Mouse (Mus musculus) limb, embryonic 11.5 days (tissue): ENCODE measurements around the gene Tenm3. TPM values are rescaled to one million over a fixed set of nuclear protein-coding genes. Genes with fewer than 3 reads are reported as not detected.
A peak's percentile ranks its signal among the peaks of the same experiment; 100 is the strongest.

ENCODE experiments used
- ATAC-seq: fragments of 200-750 bp; cut with Nextera tagmentation; 2 replicates; pipeline ENCODE4 v1.8.0; 2017; ENCODE audit warnings: low read depth; ENCODE audit not compliant: insufficient number of reproducible peaks, low FRiP score, low TSS enrichment
- DNase-seq: peaks from one replicate; pipeline ENCODE4 v3.0.0-alpha.2; 2015; ENCODE audit warnings: low spot score
- H3K27ac ChIP-seq: fragments of 300-500 bp; sonication (generic); replicated peaks from 2 replicates; pipeline ENCODE4 v1.5.1; 2014; ENCODE audit warnings: low read depth, mild to moderate bottlenecking, low read length
- H3K27me3 ChIP-seq: fragments of 300-500 bp; sonication (generic); 2 replicates; pipeline ENCODE4 v1.6.1; 2014; ENCODE audit warnings: mild to moderate bottlenecking, low read length, mixed read lengths; ENCODE audit not compliant: control insufficient read depth, insufficient read depth
- H3K36me3 ChIP-seq: fragments of 300-500 bp; sonication (generic); 2 replicates; pipeline ENCODE4 v1.6.1; 2014; ENCODE audit warnings: mild to moderate bottlenecking, low read length, moderate library complexity, mixed read lengths; ENCODE audit not compliant: control insufficient read depth, insufficient read depth
- H3K4me1 ChIP-seq: fragments of 300-500 bp; sonication (generic); 2 replicates; pipeline ENCODE4 v1.6.1; 2014; ENCODE audit warnings: low read length, mixed read lengths; ENCODE audit not compliant: control insufficient read depth, insufficient read depth
- H3K4me2 ChIP-seq: fragments of 300-500 bp; sonication (generic); 2 replicates; pipeline ENCODE4 v1.6.1; 2014; ENCODE audit warnings: low read depth, mild to moderate bottlenecking, moderate library complexity; ENCODE audit not compliant: severe bottlenecking
- H3K4me3 ChIP-seq: fragments of 300-500 bp; sonication (generic); 2 replicates; pipeline ENCODE4 v1.5.1; 2014; ENCODE audit warnings: low read depth, low read length
- H3K9ac ChIP-seq: fragments of 300-500 bp; sonication (generic); 2 replicates; pipeline ENCODE4 v1.6.1; 2014; ENCODE audit warnings: mild to moderate bottlenecking, low read length
- H3K9me3 ChIP-seq: fragments of 300-500 bp; sonication (generic); 2 replicates; pipeline ENCODE4 v1.6.1; 2016; ENCODE audit warnings: low read length; ENCODE audit not compliant: control insufficient read depth
- WGBS: fragments of 180-500 bp; shearing (Covaris S2); extraction: QIAGEN DNeasy Blood & Tissue Kit; methylation state at CpG from one replicate; pipeline ENCODE4 v1.1.7; 2014; 5-methylcytosine and 5-hydroxymethylcytosine counted together
- polyA plus RNA-seq: library from polyadenylated mRNA; unstranded; fragments of >200 nt; fragmentation: Nextera tagmentation; extraction: Ambion mirVana; gene quantifications from 2 replicates; pipeline ENCODE4 v1.2.1, GENCODE M21; 2014

Tenm3 gene
- polyA plus RNA-seq, 1 experiment from 2014 or later, result 52.1 TPM

GRCm38 (mm10) chr8:48240917-48241531, 602.7 kb downstream of the Tenm3 start:
- no peak overlapping the region for H3K27ac ChIP-seq
- H3K4me3 ChIP-seq, result no peak overlapping the region
- DNase-seq, result no peak
- H3K9ac ChIP-seq, result no peak overlapping the region
- 81% methylated on average over 6 of the region's 6 CpGs for WGBS
- no peak for ATAC-seq
- H3K9me3 ChIP-seq, result no peaks in the 10 kb centered on the region; the same call in 1 of the 2 replicates
- H3K36me3 ChIP-seq, result peaks cover 11% of the 10 kb centered on the region; the same call in 1 of the 2 replicates
- no peaks in the 10 kb centered on the region for H3K27me3 ChIP-seq
- 0 out of 2 replicates have a peak, but pooled peaks cover 5% of the 10 kb centered on the region for H3K4me1 ChIP-seq
- H3K4me2 ChIP-seq, result no peak overlapping the region

- Histone ChIP-seq H3K36me3 (peaks cover 19% of the 10 kb centered on the region; the same call in 1 of the 2 replicates), H3K27me3 (no peaks in the 10 kb centered on the region), H3K9me3 (peaks cover 2% of the 10 kb centered on the region; the same call in 1 of the 2 replicates), H3K4me3 (no peak overlapping the region), H3K4me1 (peaks cover 7% of the 10 kb centered on the region), H3K9ac (no peak overlapping the region), H3K27ac (no peak overlapping the region), H3K4me2 (no peak overlapping the region)
- DNase-seq (no peak), ATAC-seq (no peak)
- 93% methylated on average over 5 of the region's 5 CpGs for WGBS
Measured at GRCm38 (mm10) chr8:48236968-48237367, 606.8 kb downstream of the Tenm3 start.

DNA sequence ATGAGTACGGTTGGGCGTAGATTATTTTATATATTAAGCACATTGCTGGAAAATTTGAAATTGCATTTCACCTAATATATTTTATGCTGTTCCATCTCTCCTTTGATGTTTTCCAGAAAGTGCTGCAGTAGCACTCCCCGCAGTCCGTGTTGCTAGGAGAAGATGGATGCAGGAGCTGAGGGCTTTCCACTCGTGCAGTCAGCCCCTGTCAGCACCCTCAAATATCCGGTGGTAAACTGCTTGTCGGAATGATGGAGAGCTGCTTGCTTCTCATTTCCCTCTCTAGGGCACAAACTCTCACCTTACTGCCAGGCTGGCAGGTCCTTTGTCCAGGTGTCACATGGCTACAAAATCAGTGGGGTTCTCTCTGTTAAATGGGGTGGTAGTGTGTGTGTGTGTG, 610.8 kb downstream of the Tenm3 start:
- 57% methylated on average over 7 of the region's 7 CpGs for WGBS

DNA sequence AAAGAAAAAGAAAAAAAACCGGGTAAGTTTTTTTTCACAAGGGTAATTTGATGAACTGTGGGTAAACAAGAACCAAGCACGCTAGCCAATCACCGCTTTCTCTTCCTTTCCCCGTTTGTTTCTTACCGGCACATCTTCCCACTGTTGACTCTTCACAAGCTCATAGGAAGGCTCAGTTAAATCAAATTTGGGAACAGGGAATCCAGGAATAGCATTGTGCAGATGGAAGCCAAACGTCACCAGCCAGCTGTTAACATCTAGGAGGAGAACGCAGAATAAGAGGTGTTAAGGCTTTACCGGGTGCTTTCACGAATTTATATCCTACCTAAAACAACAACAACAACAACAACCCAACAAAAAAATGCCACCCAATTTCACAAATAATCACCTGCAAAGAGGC, 611.9 kb downstream of the Tenm3 start:
- DNase-seq (no peak), ATAC-seq (no peak)
- H3K9me3 ChIP-seq, result peaks cover 7% of the 10 kb centered on the region; the same call in 1 of the 2 replicates
- no peak overlapping the region; the same call in 1 of the 2 replicates for H3K27ac ChIP-seq
- H3K4me2 ChIP-seq, result no peak overlapping the region
- H3K9ac ChIP-seq, result no peak overlapping the region
- H3K27me3 ChIP-seq, result no peaks in the 10 kb centered on the region
- peaks cover 27% of the 10 kb centered on the region for H3K36me3 ChIP-seq
- H3K4me1 ChIP-seq, result peaks cover 12% of the 10 kb centered on the region
- 47% methylated on average over 9 of the region's 9 CpGs for WGBS
- no peak overlapping the region for H3K4me3 ChIP-seq

More for the DNA sequence above, 610.8 kb downstream of the Tenm3 start:
- Histone ChIP-seq H3K36me3 (peaks cover 27% of the 10 kb centered on the region), H3K9me3 (peaks cover 7% of the 10 kb centered on the region; the same call in 1 of the 2 replicates), H3K27me3 (no peaks in the 10 kb centered on the region), H3K4me2 (no peak overlapping the region), H3K4me3 (no peak overlapping the region), H3K4me1 (peaks cover 12% of the 10 kb centered on the region), H3K27ac (no peak overlapping the region), H3K9ac (no peak overlapping the region)
- DNase-seq, result peak; percentile 61
- ATAC-seq, result peak; percentile 44; the same call in 1 of the 2 replicates

DNA sequence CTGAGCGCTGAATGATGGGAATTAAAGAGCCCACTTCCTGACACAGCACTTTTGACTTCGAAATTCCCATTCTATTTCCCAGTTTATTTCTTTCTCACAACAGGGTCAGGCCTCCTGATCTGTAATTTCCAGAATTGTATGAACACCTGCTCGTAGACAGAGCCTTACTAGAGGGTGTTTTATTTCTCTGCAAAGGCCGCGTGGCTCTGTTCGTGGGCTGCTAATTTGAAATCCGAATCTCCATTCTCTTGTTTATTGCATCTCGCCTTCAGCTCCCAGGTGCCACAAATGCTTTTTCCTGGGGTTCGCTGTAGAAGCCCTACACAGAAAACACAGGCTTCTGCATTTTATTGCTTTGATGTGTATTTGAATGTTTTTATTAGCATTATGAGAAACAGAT, 612.4 kb downstream of the Tenm3 start:
- Histone ChIP-seq H3K9ac (no peak overlapping the region), H3K9me3 (peaks cover 7% of the 10 kb centered on the region; the same call in 1 of the 2 replicates), H3K4me2 (no peak overlapping the region), H3K4me1 (peaks cover 12% of the 10 kb centered on the region), H3K27ac (no peak overlapping the region), H3K36me3 (peaks cover 22% of the 10 kb centered on the region), H3K4me3 (no peak overlapping the region), H3K27me3 (no peaks in the 10 kb centered on the region)
- 19% methylated on average over 9 of the region's 9 CpGs for WGBS
- ATAC-seq, result no peak
- peak; percentile 56 for DNase-seq

DNA sequence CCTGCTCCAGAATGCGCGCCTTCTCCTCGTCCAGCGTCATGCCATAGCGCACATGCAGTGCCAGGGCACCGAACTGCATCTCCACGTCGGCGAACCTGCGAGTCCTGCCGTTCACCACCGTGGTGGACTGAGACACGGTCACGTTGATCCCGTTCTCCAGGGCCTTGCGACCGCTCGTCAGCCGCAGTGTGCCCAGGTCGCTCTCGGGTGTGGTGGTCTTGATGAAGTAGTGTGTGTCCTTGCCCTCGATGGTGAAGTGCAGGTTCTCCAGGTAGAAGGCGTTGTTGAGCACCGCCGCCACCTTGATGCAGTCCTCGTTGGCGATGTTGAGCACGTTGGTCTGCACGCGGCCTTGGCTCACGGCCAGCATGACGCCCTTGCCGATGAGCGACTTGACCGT, 615.1 kb downstream of the Tenm3 start:
- 97% methylated on average over 35 of the region's 35 CpGs for WGBS
- H3K4me3 ChIP-seq, result no peak overlapping the region
- H3K36me3 ChIP-seq, result peaks cover 10% of the 10 kb centered on the region
- H3K4me1 ChIP-seq, result peaks cover 14% of the 10 kb centered on the region
- H3K4me2 ChIP-seq, result no peak overlapping the region
- ATAC-seq, result no peak
- H3K27me3 ChIP-seq, result no peaks in the 10 kb centered on the region
- peaks cover 4% of the 10 kb centered on the region; the same call in 1 of the 2 replicates for H3K9me3 ChIP-seq
- no peak for DNase-seq
- H3K27ac ChIP-seq, result no peak overlapping the region
- H3K9ac ChIP-seq, result no peak overlapping the region

- ATAC-seq, result no peak
- peaks cover 10% of the 10 kb centered on the region for H3K36me3 ChIP-seq
- H3K4me3 ChIP-seq, result no peak overlapping the region
- peaks cover 4% of the 10 kb centered on the region; the same call in 1 of the 2 replicates for H3K9me3 ChIP-seq
- H3K4me1 ChIP-seq, result peaks cover 17% of the 10 kb centered on the region
- WGBS, result 53% methylated on average over 11 of the region's 11 CpGs
- H3K27ac ChIP-seq, result no peak overlapping the region
- no peak overlapping the region for H3K4me2 ChIP-seq
- no peak for DNase-seq
- H3K27me3 ChIP-seq, result no peaks in the 10 kb centered on the region
- H3K9ac ChIP-seq, result no peak overlapping the region
Measured at GRCm38 (mm10) chr8:48224753-48225152, 619.0 kb downstream of the Tenm3 start.

- H3K36me3 ChIP-seq, result no peaks in the 10 kb centered on the region; the same call in 1 of the 2 replicates
- H3K4me2 ChIP-seq, result peak overlapping the region; percentile 45
- H3K4me3 ChIP-seq, result no peak overlapping the region
- H3K9me3 ChIP-seq, result no peaks in the 10 kb centered on the region
- peaks cover 2% of the 10 kb centered on the region; the same call in 1 of the 2 replicates for H3K27me3 ChIP-seq
- 14% methylated on average over 11 of the region's 11 CpGs for WGBS
- peak overlapping the region; percentile 17; the same call in 1 of the 2 replicates for H3K9ac ChIP-seq
- DNase-seq (peak; percentile 95), ATAC-seq (no peak; the same call in 1 of the 2 replicates)
- H3K27ac ChIP-seq, result no peak overlapping the region
- H3K4me1 ChIP-seq, result peaks cover 20% of the 10 kb centered on the region
Measured at GRCm38 (mm10) chr8:48222429-48222769, 621.4 kb downstream of the Tenm3 start.
